Mouse (Mus musculus) kidney, postnatal 25 days (tissue): ENCODE measurements around the gene Ugt1a9.
A peak's percentile ranks its signal among the peaks of the same experiment; 100 is the strongest.
"Not testable (repeated sequence)": the region's sequence is repeated elsewhere in the genome, so short reads cannot be mapped to it uniquely, and the experiment has no call there.

Source experiments
- DNase-seq, 2 experiments: peaks; one replicate each; pipeline ENCODE4 v3.0.0; 2021; ENCODE audit warnings: mixed read lengths in 2 of 2

Ugt1a9 gene

GRCm38 (mm10) chr1:88109027-88109557 lies 38.5 kb downstream of the Ugt1a9 start:
- not testable (repeated sequence) for DNase-seq

GRCm38 (mm10) chr1:88109604-88110003 lies 39.0 kb downstream of the Ugt1a9 start:
- DNase-seq = not testable (repeated sequence)

GRCm38 (mm10) chr1:88112769-88113168 lies 42.2 kb downstream of the Ugt1a9 start:
- DNase-seq = not testable (repeated sequence)

GRCm38 (mm10) chr1:88120550-88120949 lies 50.0 kb downstream of the Ugt1a9 start:
- DNase-seq = not testable (repeated sequence)

- DNase-seq = peak; percentile 69 to 75
Observed at GRCm38 (mm10) chr1:88121521-88121920, 50.9 kb downstream of the Ugt1a9 start.

GRCm38 (mm10) chr1:88125827-88126360 lies 55.3 kb downstream of the Ugt1a9 start:
- not testable (repeated sequence) for DNase-seq

- not testable (repeated sequence) for DNase-seq
Observed at GRCm38 (mm10) chr1:88129091-88129490, 58.5 kb downstream of the Ugt1a9 start.

GRCm38 (mm10) chr1:88130223-88130622 lies 59.6 kb downstream of the Ugt1a9 start:
- DNase-seq = not testable (repeated sequence)

GRCm38 (mm10) chr1:88133908-88134456 lies 63.4 kb downstream of the Ugt1a9 start:
- no peak for DNase-seq

- peak; percentile 18 to 61 for DNase-seq
Observed at GRCm38 (mm10) chr1:88134457-88135011, 63.9 kb downstream of the Ugt1a9 start, which contains the start of gene Ugt1a6a. Ugt1a6a (plus strand) TSS chr1:88134809.

- not testable (repeated sequence) for DNase-seq
Observed at GRCm38 (mm10) chr1:88135229-88135904, 64.8 kb downstream of the Ugt1a9 start.

GRCm38 (mm10) chr1:88136646-88137045 lies 66.0 kb downstream of the Ugt1a9 start:
- DNase-seq = no peak

GRCm38 (mm10) chr1:88137264-88137663 lies 66.7 kb downstream of the Ugt1a9 start:
- DNase-seq = no peak

GRCm38 (mm10) chr1:88138145-88138544 lies 67.5 kb downstream of the Ugt1a9 start:
- no peak for DNase-seq

GRCm38 (mm10) chr1:88140492-88140891 lies 69.9 kb downstream of the Ugt1a9 start:
- peak; percentile 74 to 75 for DNase-seq

GRCm38 (mm10) chr1:88143966-88144675 lies 73.5 kb downstream of the Ugt1a9 start:
- DNase-seq = peak; percentile 81 to 86

GRCm38 (mm10) chr1:88145278-88145677 lies 74.7 kb downstream of the Ugt1a9 start:
- DNase-seq = peak; percentile 51 to 61

GRCm38 (mm10) chr1:88150133-88150532 lies 79.5 kb downstream of the Ugt1a9 start:
- DNase-seq = not testable (repeated sequence)

- no peak for DNase-seq
Observed at GRCm38 (mm10) chr1:88158430-88158829, 87.8 kb downstream of the Ugt1a9 start.

- DNase-seq = no peak
Observed at GRCm38 (mm10) chr1:88165711-88166110, 95.1 kb downstream of the Ugt1a9 start, which contains the start of gene Ugt1a5. Ugt1a5 (plus strand) TSS chr1:88166012.

- not testable (repeated sequence) for DNase-seq
Observed at GRCm38 (mm10) chr1:88172190-88172589, 101.6 kb downstream of the Ugt1a9 start.

- DNase-seq = no peak
Observed at GRCm38 (mm10) chr1:88179657-88180056, 109.1 kb downstream of the Ugt1a9 start.
